Mouse (Mus musculus): ENCODE measurements at regions not wholly inside any gene's neighbourhood (a gene's known extent, or its start where the extent isn't known, plus 50 kb on each side); places are given as distances from the start of the nearest gene placed in this dataset.

DNA sequence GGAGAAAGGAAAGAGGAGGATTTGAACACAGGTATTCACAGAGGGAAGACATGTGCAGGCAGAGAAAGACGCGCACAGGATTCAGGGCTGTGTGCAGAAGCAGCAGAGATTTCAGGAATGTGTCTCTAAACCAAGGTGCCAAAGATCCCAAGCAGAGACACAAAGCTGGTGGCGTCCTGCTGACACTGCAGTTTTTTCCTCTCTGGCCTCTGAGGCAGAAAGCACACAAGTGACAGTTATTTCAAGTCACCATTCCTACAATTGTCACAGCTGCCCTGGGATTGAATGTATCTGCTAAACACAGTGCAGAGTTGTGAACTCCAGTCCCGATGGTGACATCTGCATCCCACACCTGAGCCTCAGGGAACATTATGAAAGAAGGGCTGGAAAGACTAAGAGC is 107.1 kb upstream of the Slc22a12 start:
- 90% methylated on average over 4 of the region's 4 CpGs for WGBS
- no peak overlapping the region for H3K9ac ChIP-seq (ENCODE audit: low read depth, low read length)
- no peak for ATAC-seq
- no peak overlapping the region for H3K27ac ChIP-seq (ENCODE audit: low read length)
- no peak overlapping the region for H3K4me2 ChIP-seq (ENCODE audit: low read length)
- H3K27me3 ChIP-seq (ENCODE audit: control insufficient read depth, insufficient read depth, low read depth, low read length), result no peaks in the 10 kb centered on the region
- H3K9me3 ChIP-seq (replicated peaks; ENCODE audit: control insufficient read depth, low read length, poor library complexity, severe bottlenecking), result no peaks in the 10 kb centered on the region; the same call in 1 of the 2 replicates
- no peaks in the 10 kb centered on the region for H3K36me3 ChIP-seq (ENCODE audit: control insufficient read depth, insufficient read depth, low read length)
- peaks cover 9% of the 10 kb centered on the region; the same call in 1 of the 2 replicates for H3K4me1 ChIP-seq (ENCODE audit: control insufficient read depth, insufficient read depth, low read length)
- H3K4me3 ChIP-seq (ENCODE audit: low read depth, low read length), result no peak overlapping the region

DNA sequence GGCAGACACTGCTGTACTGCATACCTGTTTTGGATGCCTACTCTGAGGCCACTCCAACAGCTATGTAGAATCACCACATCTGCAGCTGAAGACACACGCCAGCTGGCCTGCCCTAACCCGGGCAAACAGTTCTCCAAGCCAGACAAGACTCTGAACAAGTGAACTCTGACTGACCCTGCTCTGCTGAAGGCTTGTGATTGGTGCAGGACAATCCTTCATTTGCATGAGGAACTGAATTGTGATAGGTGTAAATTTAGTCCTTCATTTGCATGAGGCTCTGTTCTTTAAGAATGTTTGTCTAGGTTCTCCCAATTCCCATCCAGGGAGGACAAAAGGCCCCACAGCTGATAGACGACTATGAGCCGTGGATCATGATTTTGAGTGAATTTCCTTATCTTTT is 104.9 kb upstream of the Slc22a12 start:
- WGBS, result 93% methylated on average over 4 of the region's 4 CpGs
- Histone ChIP-seq H3K4me2 (ENCODE audit: low read length) (no peak overlapping the region), H3K9me3 (replicated peaks; ENCODE audit: control insufficient read depth, low read length, poor library complexity, severe bottlenecking) (no peaks in the 10 kb centered on the region; the same call in 1 of the 2 replicates), H3K27ac (ENCODE audit: low read length) (no peak overlapping the region), H3K36me3 (ENCODE audit: control insufficient read depth, insufficient read depth, low read length) (no peaks in the 10 kb centered on the region), H3K9ac (ENCODE audit: low read depth, low read length) (no peak overlapping the region), H3K4me3 (ENCODE audit: low read depth, low read length) (no peak overlapping the region), H3K27me3 (ENCODE audit: control insufficient read depth, insufficient read depth, low read depth, low read length) (no peaks in the 10 kb centered on the region), H3K4me1 (ENCODE audit: control insufficient read depth, insufficient read depth, low read length) (peaks cover 9% of the 10 kb centered on the region; the same call in 1 of the 2 replicates)
- ATAC-seq, result no peak

GRCm38 (mm10) chr19:6647216-6647615 is 104.4 kb upstream of the Slc22a12 start:
- H3K36me3 ChIP-seq (ENCODE audit: control insufficient read depth, insufficient read depth, low read length), result no peaks in the 10 kb centered on the region
- ATAC-seq, result no peak
- no peak overlapping the region for H3K27ac ChIP-seq (ENCODE audit: low read length)
- peaks cover 9% of the 10 kb centered on the region; the same call in 1 of the 2 replicates for H3K4me1 ChIP-seq (ENCODE audit: control insufficient read depth, insufficient read depth, low read length)
- H3K9me3 ChIP-seq (replicated peaks; ENCODE audit: control insufficient read depth, low read length, poor library complexity, severe bottlenecking), result no peaks in the 10 kb centered on the region
- 96% methylated on average over 3 of the region's 3 CpGs for WGBS
- no peaks in the 10 kb centered on the region for H3K27me3 ChIP-seq (ENCODE audit: control insufficient read depth, insufficient read depth, low read depth, low read length)
- no peak overlapping the region for H3K4me2 ChIP-seq (ENCODE audit: low read length)
- H3K9ac ChIP-seq (ENCODE audit: low read depth, low read length), result no peak overlapping the region
- no peak overlapping the region for H3K4me3 ChIP-seq (ENCODE audit: low read depth, low read length)

DNA sequence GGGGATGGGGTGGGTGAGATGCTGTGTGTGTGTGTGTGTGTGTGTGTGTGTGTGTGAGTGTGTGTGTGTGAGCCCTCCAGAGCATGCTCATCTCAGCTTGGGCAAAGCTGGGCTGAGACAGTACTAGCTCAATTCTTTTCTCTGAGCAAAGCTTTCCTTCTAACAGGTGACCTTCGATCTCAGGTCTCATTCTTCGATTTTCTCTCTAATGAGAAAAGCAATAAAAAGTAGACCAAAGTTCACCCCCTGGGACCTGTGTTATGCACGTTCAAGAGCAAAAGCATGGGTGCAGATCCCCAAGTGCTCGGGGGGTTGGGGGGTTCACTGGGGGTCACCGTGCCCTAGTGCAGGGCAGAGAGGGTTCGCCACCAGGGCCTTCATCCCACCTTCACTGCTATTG is 103.1 kb upstream of the Slc22a12 start:
- Histone ChIP-seq H3K4me3 (ENCODE audit: low read depth, low read length) (no peak overlapping the region), H3K4me2 (ENCODE audit: low read length) (no peak overlapping the region), H3K27me3 (ENCODE audit: control insufficient read depth, insufficient read depth, low read depth, low read length) (no peaks in the 10 kb centered on the region), H3K4me1 (ENCODE audit: control insufficient read depth, insufficient read depth, low read length) (peaks cover 4% of the 10 kb centered on the region; the same call in 1 of the 2 replicates), H3K9me3 (replicated peaks; ENCODE audit: control insufficient read depth, low read length, poor library complexity, severe bottlenecking) (no peaks in the 10 kb centered on the region), H3K9ac (ENCODE audit: low read depth, low read length) (no peak overlapping the region), H3K27ac (ENCODE audit: low read length) (no peak overlapping the region), H3K36me3 (ENCODE audit: control insufficient read depth, insufficient read depth, low read length) (no peaks in the 10 kb centered on the region)
- 91% methylated on average over 6 of the region's 6 CpGs for WGBS
- ATAC-seq, result no peak

DNA sequence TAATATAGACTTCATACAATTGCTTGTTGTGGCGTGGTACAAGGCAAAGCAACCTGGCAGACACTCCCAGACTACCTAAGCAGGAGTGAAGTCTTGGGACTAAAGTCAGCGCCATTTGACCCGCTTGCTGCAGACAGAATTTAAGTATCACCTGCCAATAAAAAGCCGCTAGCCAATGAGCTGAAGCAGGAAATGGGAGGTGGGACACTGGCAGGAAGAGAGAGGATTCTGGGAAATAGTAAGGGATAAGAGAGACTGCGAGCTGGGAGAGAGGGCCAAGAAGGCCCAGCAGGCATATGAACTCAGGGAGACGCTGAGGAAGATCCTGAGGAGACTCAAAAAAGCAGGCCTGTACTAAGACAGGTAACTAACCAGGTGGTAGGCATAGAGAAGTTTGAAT is 102.0 kb upstream of the Slc22a12 start:
- Histone ChIP-seq H3K4me3 (ENCODE audit: low read depth, low read length) (no peak overlapping the region), H3K27ac (ENCODE audit: low read length) (no peak overlapping the region), H3K4me1 (ENCODE audit: control insufficient read depth, insufficient read depth, low read length) (peaks cover 2% of the 10 kb centered on the region; the same call in 1 of the 2 replicates), H3K36me3 (ENCODE audit: control insufficient read depth, insufficient read depth, low read length) (no peaks in the 10 kb centered on the region), H3K27me3 (ENCODE audit: control insufficient read depth, insufficient read depth, low read depth, low read length) (no peaks in the 10 kb centered on the region), H3K9me3 (replicated peaks; ENCODE audit: control insufficient read depth, low read length, poor library complexity, severe bottlenecking) (no peaks in the 10 kb centered on the region), H3K9ac (ENCODE audit: low read depth, low read length) (no peak overlapping the region), H3K4me2 (ENCODE audit: low read length) (0 out of 2 replicates have a peak overlapping the region, but pooled peaks have one; percentile 12)
- WGBS, result 83% methylated on average over 6 of the region's 6 CpGs
- no peak for ATAC-seq

GRCm38 (mm10) chr19:6639681-6640080 is 96.8 kb upstream of the Slc22a12 start:
- Histone ChIP-seq H3K27me3 (ENCODE audit: control insufficient read depth, insufficient read depth, low read depth, low read length) (no peaks in the 10 kb centered on the region), H3K36me3 (ENCODE audit: control insufficient read depth, insufficient read depth, low read length) (no peaks in the 10 kb centered on the region), H3K4me2 (ENCODE audit: low read length) (no peak overlapping the region), H3K4me3 (ENCODE audit: low read depth, low read length) (no peak overlapping the region), H3K4me1 (ENCODE audit: control insufficient read depth, insufficient read depth, low read length) (no peaks in the 10 kb centered on the region; the same call in 1 of the 2 replicates), H3K9me3 (replicated peaks; ENCODE audit: control insufficient read depth, low read length, poor library complexity, severe bottlenecking) (no peaks in the 10 kb centered on the region), H3K27ac (ENCODE audit: low read length) (no peak overlapping the region), H3K9ac (ENCODE audit: low read depth, low read length) (no peak overlapping the region)
- 90% methylated on average over 7 of the region's 7 CpGs for WGBS
- ATAC-seq, result no peak

DNA sequence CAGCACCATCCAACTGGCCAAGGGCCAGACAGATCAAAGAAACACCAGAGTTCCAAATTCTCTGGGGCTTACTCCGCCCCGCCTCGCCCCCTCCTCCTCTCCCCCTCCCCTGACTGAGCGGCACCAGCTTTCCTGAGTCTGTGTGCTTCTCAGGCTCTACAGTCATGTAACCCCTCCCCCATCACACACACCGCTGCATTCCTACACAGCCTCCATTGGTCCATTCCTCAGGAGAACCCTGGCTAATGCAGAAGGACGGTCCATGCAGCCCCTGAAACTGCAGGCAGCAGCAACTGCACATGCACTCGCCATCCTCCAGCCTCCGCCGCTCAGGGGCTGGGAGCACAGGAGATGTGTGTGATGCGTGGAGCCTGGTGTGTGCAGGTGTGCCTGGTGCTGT is 90.6 kb upstream of the Slc22a12 start:
- Histone ChIP-seq H3K27me3 (ENCODE audit: control insufficient read depth, insufficient read depth, low read depth, low read length) (no peaks in the 10 kb centered on the region), H3K27ac (ENCODE audit: low read length) (no peak overlapping the region), H3K4me3 (ENCODE audit: low read depth, low read length) (no peak overlapping the region), H3K9me3 (replicated peaks; ENCODE audit: control insufficient read depth, low read length, poor library complexity, severe bottlenecking) (no peaks in the 10 kb centered on the region), H3K4me2 (ENCODE audit: low read length) (peak overlapping the region; percentile 25), H3K9ac (ENCODE audit: low read depth, low read length) (no peak overlapping the region), H3K36me3 (ENCODE audit: control insufficient read depth, insufficient read depth, low read length) (no peaks in the 10 kb centered on the region), H3K4me1 (ENCODE audit: control insufficient read depth, insufficient read depth, low read length) (peaks cover 3% of the 10 kb centered on the region)
- peak; percentile 36; the same call in 1 of the 2 replicates for ATAC-seq
- WGBS, result 40% methylated on average over 10 of the region's 10 CpGs

GRCm38 (mm10) chr19:6631817-6632216 is 89.0 kb upstream of the Slc22a12 start:
- WGBS, result 93% methylated on average over 5 of the region's 5 CpGs
- H3K36me3 ChIP-seq (ENCODE audit: control insufficient read depth, insufficient read depth, low read length), result no peaks in the 10 kb centered on the region
- no peaks in the 10 kb centered on the region for H3K9me3 ChIP-seq (replicated peaks; ENCODE audit: control insufficient read depth, low read length, poor library complexity, severe bottlenecking)
- no peak overlapping the region for H3K9ac ChIP-seq (ENCODE audit: low read depth, low read length)
- H3K27ac ChIP-seq (ENCODE audit: low read length), result no peak overlapping the region
- ATAC-seq, result no peak
- no peak overlapping the region for H3K4me3 ChIP-seq (ENCODE audit: low read depth, low read length)
- no peak overlapping the region for H3K4me2 ChIP-seq (ENCODE audit: low read length)
- H3K4me1 ChIP-seq (ENCODE audit: control insufficient read depth, insufficient read depth, low read length), result peaks cover 3% of the 10 kb centered on the region
- no peaks in the 10 kb centered on the region for H3K27me3 ChIP-seq (ENCODE audit: control insufficient read depth, insufficient read depth, low read depth, low read length)

- ATAC-seq, result no peak
- 60% methylated on average over 4 of the region's 4 CpGs for WGBS
- H3K9ac ChIP-seq (ENCODE audit: low read depth, low read length), result no peak overlapping the region
- H3K4me2 ChIP-seq (ENCODE audit: low read length), result no peak overlapping the region
- H3K4me1 ChIP-seq (ENCODE audit: control insufficient read depth, insufficient read depth, low read length), result peaks cover 3% of the 10 kb centered on the region
- no peaks in the 10 kb centered on the region for H3K36me3 ChIP-seq (ENCODE audit: control insufficient read depth, insufficient read depth, low read length)
- H3K27ac ChIP-seq (ENCODE audit: low read length), result no peak overlapping the region
- no peaks in the 10 kb centered on the region for H3K27me3 ChIP-seq (ENCODE audit: control insufficient read depth, insufficient read depth, low read depth, low read length)
- no peaks in the 10 kb centered on the region for H3K9me3 ChIP-seq (replicated peaks; ENCODE audit: control insufficient read depth, low read length, poor library complexity, severe bottlenecking)
- H3K4me3 ChIP-seq (ENCODE audit: low read depth, low read length), result no peak overlapping the region
Measured at GRCm38 (mm10) chr19:6630613-6630940, 87.7 kb upstream of the Slc22a12 start.

All from midbrain, embryonic 16.5 days (tissue).